Mouse (Mus musculus) forebrain, embryonic 10.5 days (tissue): ENCODE results near the gene Sgsm3. TPM values are rescaled to one million over a fixed set of nuclear protein-coding genes. Genes with fewer than 3 reads are reported as not detected.

Experiments used
- DNase-seq: peaks from one replicate; pipeline ENCODE4 v3.0.0-alpha.2; 2017; ENCODE audit warnings: low spot score; ENCODE audit errors: extremely low spot score
- H3K27ac ChIP-seq: fragments of 300-500 bp; sonication (generic); 2 replicates; pipeline ENCODE4 v1.5.1; 2016; ENCODE audit warnings: mild to moderate bottlenecking
- H3K27me3 ChIP-seq: fragments of 300-500 bp; sonication (generic); 2 replicates; pipeline ENCODE4 v1.6.1; 2016; ENCODE audit warnings: mild to moderate bottlenecking; ENCODE audit not compliant: poor library complexity, severe bottlenecking
- H3K36me3 ChIP-seq: fragments of 300-500 bp; sonication (generic); replicated peaks from 2 replicates; pipeline ENCODE4 v1.6.1; 2016; ENCODE audit warnings: mild to moderate bottlenecking, moderate library complexity
- H3K4me1 ChIP-seq: fragments of 300-500 bp; sonication (generic); 2 replicates; pipeline ENCODE4 v1.6.1; 2016
- H3K4me3 ChIP-seq: fragments of 300-500 bp; sonication (generic); 2 replicates; pipeline ENCODE4 v1.5.1; 2016; ENCODE audit warnings: mild to moderate bottlenecking, moderate library complexity
- H3K9me3 ChIP-seq: fragments of 300-500 bp; sonication (generic); 2 replicates; pipeline ENCODE4 v1.6.1; 2016; ENCODE audit warnings: mild to moderate bottlenecking, moderate library complexity
- WGBS: fragments of 180-500 bp; shearing (Covaris S2); methylation state at CpG from one replicate; pipeline ENCODE4 v1.1.7; 2016; 5-methylcytosine and 5-hydroxymethylcytosine counted together
- polyA plus RNA-seq: library from polyadenylated mRNA; unstranded; fragments of >200 nt; fragmentation: Nextera tagmentation; extraction: Ambion mirVana; gene quantifications from 2 replicates; pipeline ENCODE4 v1.2.1, GENCODE M21; 2016

The Sgsm3 gene
- polyA plus RNA-seq, 1 experiment from 2014 or later = 35.5 TPM

DNA sequence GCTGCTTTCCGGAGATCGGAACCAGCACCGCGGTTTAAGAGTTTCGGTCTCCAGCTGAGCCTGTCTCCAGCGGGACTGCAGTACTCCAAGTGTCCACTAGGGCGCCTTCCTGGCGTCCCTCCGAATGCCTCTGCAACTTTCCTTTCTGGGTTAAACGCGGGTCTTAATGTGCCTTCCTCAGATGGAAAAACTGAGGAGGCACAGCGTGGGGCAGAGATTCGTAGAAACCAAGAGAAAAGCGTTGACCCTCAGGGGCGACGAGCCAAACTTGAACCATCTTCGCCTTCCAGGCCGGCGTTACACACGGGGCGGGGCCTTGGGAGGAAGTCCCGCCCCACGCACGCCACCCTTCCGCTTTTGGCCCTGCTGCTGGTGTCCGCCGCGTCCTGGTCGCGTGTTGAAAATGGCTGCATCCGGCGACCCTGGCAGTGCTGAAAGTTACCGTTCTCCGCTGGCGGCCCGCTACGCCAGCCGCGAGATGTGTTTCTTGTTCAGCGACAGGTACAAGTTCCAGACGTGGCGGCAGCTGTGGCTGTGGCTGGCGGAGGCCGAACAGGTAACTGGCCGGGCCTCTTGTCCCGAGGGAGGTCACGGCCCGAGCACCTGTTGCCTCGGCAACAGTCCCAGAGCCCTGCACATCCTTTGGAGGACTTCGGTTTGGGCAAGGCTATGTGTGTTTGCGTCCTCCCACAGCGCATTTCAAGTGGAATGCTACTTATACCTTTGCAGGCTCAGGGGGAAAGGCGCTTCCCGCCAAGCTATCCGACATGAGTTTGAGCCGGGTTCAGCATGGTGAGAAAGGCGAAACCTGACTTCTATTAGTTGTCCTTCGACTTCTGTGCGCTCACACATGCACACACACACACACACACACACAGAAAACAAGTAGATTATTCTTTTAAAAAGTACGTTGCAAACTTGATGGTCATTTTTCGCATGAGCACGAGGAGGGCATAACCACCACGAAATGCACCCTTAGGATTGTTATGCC is 29.1 kb upstream of the Sgsm3 start, which contains the start of gene Adsl:
Gene Adsl, plus strand, starts transcription at position 346 of the 991 bp plus-strand sequence.
- DNase-seq = peak; percentile 92
- 1% methylated on average over 63 of the region's 63 CpGs for WGBS
- H3K36me3 ChIP-seq = peaks cover 35% of the 10 kb centered on the region
- H3K4me1 ChIP-seq = peaks cover 14% of the 10 kb centered on the region
- H3K27ac ChIP-seq = peak within 1 kb of the TSS; percentile 89
- H3K9me3 ChIP-seq = no peaks in the 10 kb centered on the region
- peak within 1 kb of the TSS; percentile 75 for H3K4me3 ChIP-seq
- no peaks in the 10 kb centered on the region for H3K27me3 ChIP-seq

GRCm38 (mm10) chr15:80949431-80949830 is 28.1 kb upstream of the Sgsm3 start:
- peak overlapping the region; percentile 89 for H3K27ac ChIP-seq
- peaks cover 14% of the 10 kb centered on the region for H3K4me1 ChIP-seq
- 65% methylated on average over 4 of the region's 4 CpGs for WGBS
- no peaks in the 10 kb centered on the region for H3K27me3 ChIP-seq
- no peaks in the 10 kb centered on the region for H3K9me3 ChIP-seq
- H3K36me3 ChIP-seq = peaks cover 45% of the 10 kb centered on the region
- no peak for DNase-seq
- peak overlapping the region; percentile 75 for H3K4me3 ChIP-seq

DNA sequence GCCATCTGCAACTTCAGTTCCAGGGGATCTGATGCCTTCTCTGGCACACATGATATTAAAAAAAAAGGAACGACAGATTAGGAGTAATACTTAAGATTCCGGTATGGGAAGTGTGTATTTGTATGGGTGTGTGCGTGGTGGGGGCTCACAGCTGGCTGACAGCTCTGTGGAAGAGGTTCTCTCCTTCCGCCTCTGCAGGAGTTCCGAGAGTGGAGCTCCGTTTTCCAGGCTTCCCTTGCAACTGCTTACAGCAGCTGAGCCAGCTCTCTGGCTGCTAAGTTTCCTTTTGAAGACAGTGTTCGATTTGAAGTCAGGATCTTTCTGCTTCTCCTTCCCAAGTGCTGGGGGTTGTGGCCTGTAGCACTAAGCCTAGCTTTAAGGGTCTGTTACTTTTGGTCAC is 27.5 kb upstream of the Sgsm3 start:
- H3K36me3 ChIP-seq = peaks cover 52% of the 10 kb centered on the region
- no peaks in the 10 kb centered on the region for H3K27me3 ChIP-seq
- H3K27ac ChIP-seq = no peak overlapping the region
- no peak for DNase-seq
- 92% methylated on average over 7 of the region's 7 CpGs for WGBS
- peak overlapping the region; percentile 75 for H3K4me3 ChIP-seq
- peaks cover 14% of the 10 kb centered on the region for H3K4me1 ChIP-seq
- no peaks in the 10 kb centered on the region for H3K9me3 ChIP-seq

DNA sequence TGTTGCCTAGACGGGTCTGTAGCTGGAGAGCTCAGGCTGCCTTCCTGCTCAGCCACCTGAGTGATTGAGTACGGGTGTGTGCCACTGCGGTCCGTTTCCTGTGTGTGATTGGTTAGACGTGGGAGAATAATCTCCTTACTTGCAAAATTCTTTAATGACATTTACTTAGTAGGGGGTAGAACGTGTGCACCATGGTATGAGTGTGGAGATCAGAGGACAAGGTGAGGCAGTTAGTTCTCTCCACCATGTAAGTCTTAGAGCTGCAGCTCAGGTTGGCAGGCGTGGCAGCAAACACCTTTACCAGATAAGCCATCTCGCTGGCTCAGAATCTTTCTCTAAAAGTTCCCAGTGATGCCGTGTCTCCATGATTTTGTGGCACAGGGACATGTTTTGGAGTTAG is 23.6 kb upstream of the Sgsm3 start:
- Histone ChIP-seq H3K4me3 (no peak overlapping the region), H3K36me3 (peaks cover 91% of the 10 kb centered on the region), H3K27me3 (no peaks in the 10 kb centered on the region), H3K4me1 (peaks cover 13% of the 10 kb centered on the region), H3K27ac (no peak overlapping the region), H3K9me3 (no peaks in the 10 kb centered on the region)
- DNase-seq = no peak
- 92% methylated on average over 9 of the region's 9 CpGs for WGBS

GRCm38 (mm10) chr15:80954861-80955260 is 22.7 kb upstream of the Sgsm3 start:
- WGBS = 86% methylated on average over 3 of the region's 3 CpGs
- Histone ChIP-seq H3K4me1 (peaks cover 4% of the 10 kb centered on the region), H3K27ac (no peak overlapping the region), H3K27me3 (no peaks in the 10 kb centered on the region), H3K36me3 (peaks cover 95% of the 10 kb centered on the region), H3K9me3 (no peaks in the 10 kb centered on the region), H3K4me3 (no peak overlapping the region)
- DNase-seq = no peak

DNA sequence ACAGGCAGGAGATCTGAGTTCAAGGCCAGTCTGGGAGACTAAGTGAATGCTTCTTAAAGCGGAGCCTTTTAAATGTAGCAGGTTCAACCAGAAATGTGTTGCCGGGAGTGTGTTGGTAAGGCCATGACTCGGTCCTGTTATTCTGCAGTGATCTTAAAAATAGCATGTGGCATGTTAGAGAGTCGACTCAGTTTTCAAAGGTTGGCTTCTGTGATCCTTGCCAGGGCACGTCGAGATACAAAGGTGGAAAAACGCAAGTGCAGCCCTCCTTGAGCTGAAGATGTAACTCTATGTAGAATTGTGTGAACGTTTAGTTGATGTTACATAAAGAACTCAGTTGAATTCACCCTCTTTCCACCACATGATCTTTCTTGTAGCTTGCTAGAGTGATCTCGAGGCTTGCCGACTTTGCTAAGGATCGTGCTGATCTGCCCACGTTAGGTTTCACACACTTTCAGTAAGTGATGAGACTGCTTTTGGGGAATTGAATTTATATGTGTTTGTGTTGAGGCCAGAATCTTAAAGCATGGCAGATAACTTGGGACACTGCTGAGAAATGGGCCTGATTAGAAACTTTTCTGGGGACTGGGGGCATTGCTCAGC is 21.6 kb upstream of the Sgsm3 start:
- 95% methylated on average over 12 of the region's 12 CpGs for WGBS
- no peaks in the 10 kb centered on the region for H3K4me1 ChIP-seq
- H3K4me3 ChIP-seq = no peak overlapping the region
- H3K27ac ChIP-seq = no peak overlapping the region
- H3K36me3 ChIP-seq = peaks cover 95% of the 10 kb centered on the region
- no peak for DNase-seq
- H3K27me3 ChIP-seq = no peaks in the 10 kb centered on the region
- H3K9me3 ChIP-seq = no peaks in the 10 kb centered on the region

DNA sequence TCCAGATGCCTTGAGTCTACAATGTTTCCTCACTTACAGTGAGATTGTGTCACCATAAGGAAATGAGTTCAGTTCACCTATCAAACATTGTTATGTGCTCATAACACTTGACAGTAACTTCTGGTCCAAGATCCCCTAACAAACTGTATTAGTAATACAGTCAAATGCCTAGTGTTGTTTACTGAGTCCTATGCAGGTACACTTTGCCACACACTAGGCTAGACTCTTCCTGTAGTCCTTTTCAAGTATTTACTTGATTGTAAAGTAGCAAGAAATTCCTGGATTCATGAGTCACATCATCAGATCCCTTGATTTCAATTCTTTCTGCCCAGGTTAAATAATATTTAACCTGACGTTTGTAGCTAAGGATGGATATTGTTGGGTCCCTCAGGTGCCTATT is 8.2 kb upstream of the Sgsm3 start:
- Histone ChIP-seq H3K4me1 (no peaks in the 10 kb centered on the region), H3K27me3 (no peaks in the 10 kb centered on the region), H3K36me3 (peaks cover 64% of the 10 kb centered on the region), H3K4me3 (no peak overlapping the region), H3K9me3 (no peaks in the 10 kb centered on the region), H3K27ac (no peak overlapping the region)
- no peak for DNase-seq
- WGBS = 88% methylated on average over 1 of the region's 1 CpGs

DNA sequence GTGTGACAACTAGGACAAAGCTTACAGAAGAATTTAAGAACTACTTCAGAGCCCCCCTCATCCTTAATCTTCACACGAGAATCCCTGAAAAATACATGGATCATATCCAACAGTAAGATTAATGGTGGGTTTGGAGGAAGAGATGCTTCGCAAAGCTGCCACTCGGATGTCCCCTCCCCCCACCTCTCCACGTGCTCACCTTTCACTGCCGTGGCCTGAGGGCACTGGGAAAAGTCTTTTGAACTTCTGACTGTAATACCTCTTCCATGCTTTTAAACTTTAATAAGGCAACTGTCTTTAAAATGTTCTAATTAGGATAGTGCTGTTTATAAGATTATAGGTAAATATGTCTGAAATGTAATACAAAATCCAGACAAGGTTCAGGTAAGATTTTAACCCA is 3.3 kb upstream of the Sgsm3 start:
- no peaks in the 10 kb centered on the region for H3K27me3 ChIP-seq
- H3K4me1 ChIP-seq = peaks cover 17% of the 10 kb centered on the region
- 62% methylated on average over 5 of the region's 5 CpGs for WGBS
- no peak overlapping the region for H3K27ac ChIP-seq
- DNase-seq = no peak
- no peaks in the 10 kb centered on the region for H3K9me3 ChIP-seq
- H3K36me3 ChIP-seq = peaks cover 20% of the 10 kb centered on the region
- no peak overlapping the region for H3K4me3 ChIP-seq

DNA sequence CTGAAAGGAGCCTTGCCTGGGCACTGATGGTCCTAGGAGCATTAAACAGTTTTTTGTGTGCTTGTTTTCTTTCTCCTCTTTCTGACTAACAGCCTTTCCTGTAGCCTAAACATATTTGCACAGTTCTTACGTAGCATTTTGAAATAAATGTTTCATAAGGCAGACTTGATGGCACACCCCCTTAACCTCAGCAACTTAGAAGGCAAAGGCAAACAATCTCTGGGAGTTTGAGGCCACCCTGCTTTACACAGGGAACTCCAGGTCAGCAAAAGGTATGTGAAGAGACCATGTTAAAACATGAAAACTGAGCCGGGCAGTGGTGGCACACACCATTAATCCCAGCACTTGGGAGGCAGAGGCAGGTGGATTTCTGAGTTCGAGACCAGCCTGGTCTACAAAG is 1.9 kb upstream of the Sgsm3 start:
- H3K9me3 ChIP-seq = no peaks in the 10 kb centered on the region
- H3K36me3 ChIP-seq = peaks cover 7% of the 10 kb centered on the region
- peaks cover 17% of the 10 kb centered on the region for H3K4me1 ChIP-seq
- no peak for DNase-seq
- H3K4me3 ChIP-seq = no peak overlapping the region
- H3K27ac ChIP-seq = no peak overlapping the region
- 92% methylated on average over 3 of the region's 3 CpGs for WGBS
- no peaks in the 10 kb centered on the region for H3K27me3 ChIP-seq

- H3K9me3 ChIP-seq = no peaks in the 10 kb centered on the region
- WGBS = 87% methylated on average over 4 of the region's 4 CpGs
- no peak overlapping the region for H3K4me3 ChIP-seq
- DNase-seq = no peak
- peaks cover 17% of the 10 kb centered on the region for H3K4me1 ChIP-seq
- no peak overlapping the region for H3K27ac ChIP-seq
- no peaks in the 10 kb centered on the region for H3K27me3 ChIP-seq
- H3K36me3 ChIP-seq = no peaks in the 10 kb centered on the region
Observed at GRCm38 (mm10) chr15:80979611-80980010, 2.0 kb downstream of the Sgsm3 start.

GRCm38 (mm10) chr15:80981176-80981575 is 3.6 kb downstream of the Sgsm3 start:
- WGBS = 92% methylated on average over 4 of the region's 4 CpGs
- Histone ChIP-seq H3K27ac (no peak overlapping the region), H3K9me3 (no peaks in the 10 kb centered on the region), H3K4me3 (no peak overlapping the region), H3K36me3 (no peaks in the 10 kb centered on the region), H3K4me1 (peaks cover 17% of the 10 kb centered on the region), H3K27me3 (no peaks in the 10 kb centered on the region)
- DNase-seq = no peak

- no peak overlapping the region for H3K4me3 ChIP-seq
- peaks cover 7% of the 10 kb centered on the region for H3K4me1 ChIP-seq
- no peaks in the 10 kb centered on the region for H3K27me3 ChIP-seq
- no peaks in the 10 kb centered on the region for H3K36me3 ChIP-seq
- WGBS = 96% methylated on average over 2 of the region's 2 CpGs
- no peaks in the 10 kb centered on the region for H3K9me3 ChIP-seq
- H3K27ac ChIP-seq = no peak overlapping the region
- no peak for DNase-seq
Observed at GRCm38 (mm10) chr15:80983264-80983663, 5.7 kb downstream of the Sgsm3 start.

- no peak for DNase-seq
- H3K9me3 ChIP-seq = no peaks in the 10 kb centered on the region
- H3K4me3 ChIP-seq = no peak overlapping the region
- 56% methylated on average over 1 of the region's 1 CpGs for WGBS
- no peak overlapping the region for H3K27ac ChIP-seq
- no peaks in the 10 kb centered on the region for H3K4me1 ChIP-seq
- H3K27me3 ChIP-seq = no peaks in the 10 kb centered on the region
- no peaks in the 10 kb centered on the region for H3K36me3 ChIP-seq
Observed at GRCm38 (mm10) chr15:80988331-80988730, 10.8 kb downstream of the Sgsm3 start.
